Mouse (Mus musculus): Measurements from ENCODE around the gene Mob3a. TPM values are rescaled to one million over a fixed set of nuclear protein-coding genes. Genes with fewer than 3 reads are reported as not detected.

Gene Mob3a
- polyA plus RNA-seq, 1 experiment from 2014 or later: 45.8 TPM

Other genes starting within 250 kb of the Mob3a start
- gene Onecut3, start 207.1 kb downstream of the Mob3a start, polyA plus RNA-seq (2015; fragmentation: Nextera tagmentation; extraction: Ambion mirVana): not detected in 2 replicates
- gene Atp8b3, start 162.9 kb downstream of the Mob3a start, polyA plus RNA-seq (2015; fragmentation: Nextera tagmentation; extraction: Ambion mirVana): 0.04 and 0.28 TPM in 2 replicates
- gene Rexo1, start 140.4 kb downstream of the Mob3a start, polyA plus RNA-seq (2015; fragmentation: Nextera tagmentation; extraction: Ambion mirVana): 25.9 and 31.3 TPM in 2 replicates
- gene Klf16, start 124.7 kb downstream of the Mob3a start, polyA plus RNA-seq (2015; fragmentation: Nextera tagmentation; extraction: Ambion mirVana): 9.5 and 12.0 TPM in 2 replicates
- 84.6 and 85.3 TPM in 2 replicates for gene Abhd17a, start 111.6 kb downstream of the Mob3a start, polyA plus RNA-seq (2015; fragmentation: Nextera tagmentation; extraction: Ambion mirVana)
- 79.6 and 95.1 TPM in 2 replicates for gene Scamp4, start 99.1 kb downstream of the Mob3a start, polyA plus RNA-seq (2015; fragmentation: Nextera tagmentation; extraction: Ambion mirVana)
- gene Adat3, start 99.1 kb downstream of the Mob3a start, polyA plus RNA-seq (2015; fragmentation: Nextera tagmentation; extraction: Ambion mirVana): 5.9 and 9.1 TPM in 2 replicates
- gene Gm49322, start 96.0 kb downstream of the Mob3a start, polyA plus RNA-seq (2015; fragmentation: Nextera tagmentation; extraction: Ambion mirVana): 4.3 and 4.6 TPM in 2 replicates
- 131 and 169 TPM in 2 replicates for gene Csnk1g2, start 79.1 kb downstream of the Mob3a start, polyA plus RNA-seq (2015; fragmentation: Nextera tagmentation; extraction: Ambion mirVana)
- gene Btbd2, start 44.9 kb downstream of the Mob3a start, polyA plus RNA-seq (2015; fragmentation: Nextera tagmentation; extraction: Ambion mirVana): 76.8 and 82.4 TPM in 2 replicates
- gene Mknk2, start 23.9 kb downstream of the Mob3a start, polyA plus RNA-seq (2015; fragmentation: Nextera tagmentation; extraction: Ambion mirVana): 78.3 and 86.3 TPM in 2 replicates
- 24.0 and 29.2 TPM in 2 replicates for gene Izumo4, start 207 bp upstream of the Mob3a start, polyA plus RNA-seq (2015; fragmentation: Nextera tagmentation; extraction: Ambion mirVana)
- 73.3 and 73.5 TPM in 2 replicates for gene Ap3d1, start 40.3 kb upstream of the Mob3a start, polyA plus RNA-seq (2015; fragmentation: Nextera tagmentation; extraction: Ambion mirVana)
- 17.9 and 18.5 TPM in 2 replicates for gene Dot1l, start 53.2 kb upstream of the Mob3a start, polyA plus RNA-seq (2015; fragmentation: Nextera tagmentation; extraction: Ambion mirVana)
- gene Sf3a2, start 96.2 kb upstream of the Mob3a start, polyA plus RNA-seq (2015; fragmentation: Nextera tagmentation; extraction: Ambion mirVana): 75.6 and 78.9 TPM in 2 replicates
- gene Plekhj1, start 96.6 kb upstream of the Mob3a start, polyA plus RNA-seq (2015; fragmentation: Nextera tagmentation; extraction: Ambion mirVana): 118 and 125 TPM in 2 replicates
- not detected in 2 replicates for gene Amh, start 103.3 kb upstream of the Mob3a start, polyA plus RNA-seq (2015; fragmentation: Nextera tagmentation; extraction: Ambion mirVana)
- gene Jsrp1, start 111.5 kb upstream of the Mob3a start, polyA plus RNA-seq (2015; fragmentation: Nextera tagmentation; extraction: Ambion mirVana): 0.76 and 2.2 TPM in 2 replicates
- gene Oaz1, start 124.7 kb upstream of the Mob3a start, polyA plus RNA-seq (2015; fragmentation: Nextera tagmentation; extraction: Ambion mirVana): 1,868 and 1,916 TPM in 2 replicates
- 1.9 and 2.0 TPM in 2 replicates for gene Lingo3, start 142.1 kb upstream of the Mob3a start, polyA plus RNA-seq (2015; fragmentation: Nextera tagmentation; extraction: Ambion mirVana)
- gene Lsm7, start 153.2 kb upstream of the Mob3a start, polyA plus RNA-seq (2015; fragmentation: Nextera tagmentation; extraction: Ambion mirVana): 313 and 339 TPM in 2 replicates
- gene Sppl2b, start 153.3 kb upstream of the Mob3a start, polyA plus RNA-seq (2015; fragmentation: Nextera tagmentation; extraction: Ambion mirVana): 49.3 and 54.5 TPM in 2 replicates
- gene Tmprss9, start 169.9 kb upstream of the Mob3a start, polyA plus RNA-seq (2015; fragmentation: Nextera tagmentation; extraction: Ambion mirVana): not detected in 2 replicates
- gene Timm13, start 199.0 kb upstream of the Mob3a start, polyA plus RNA-seq (2015; fragmentation: Nextera tagmentation; extraction: Ambion mirVana): 317 and 358 TPM in 2 replicates
- 51.5 and 63.4 TPM in 2 replicates for gene Lmnb2, start 216.3 kb upstream of the Mob3a start, polyA plus RNA-seq (2015; fragmentation: Nextera tagmentation; extraction: Ambion mirVana)
- gene Gadd45b, start 228.1 kb upstream of the Mob3a start, polyA plus RNA-seq (2015; fragmentation: Nextera tagmentation; extraction: Ambion mirVana): 29.0 and 29.9 TPM in 2 replicates

Data from embryonic facial prominence, embryonic 13.5 days (tissue).